Mouse (Mus musculus) cortical plate, adult 2 months (tissue): Measurements from ENCODE around the gene Phc1. TPM values are rescaled to one million over a fixed set of nuclear protein-coding genes. Genes with fewer than 3 reads are reported as not detected.
"Not testable (repeated sequence)": the region's sequence is repeated elsewhere in the genome, so short reads cannot be mapped to it uniquely, and the experiment has no call there.

Source experiments
- H3K27ac ChIP-seq: fragments of 200-500 bp; 2 replicates; pipeline ENCODE4 v1.5.1; 2012; ENCODE audit warnings: low read length, control low read depth, inconsistent platforms; ENCODE audit not compliant: insufficient read depth
- H3K4me1 ChIP-seq: fragments of 200-500 bp; 2 replicates; pipeline ENCODE4 v1.6.1; 2011; ENCODE audit warnings: low read length; ENCODE audit not compliant: control insufficient read depth, insufficient read depth
- H3K4me3 ChIP-seq: fragments of 200-500 bp; 2 replicates; pipeline ENCODE4 v1.5.1; 2011; ENCODE audit warnings: mild to moderate bottlenecking, low read length, control low read depth; ENCODE audit not compliant: insufficient read depth
- CTCF ChIP-seq: fragments of 200-500 bp; IDR thresholded peaks from 2 replicates; pipeline ENCODE4 v1.5.1; 2011; ENCODE audit warnings: mild to moderate bottlenecking, control low read depth, low read length; ENCODE audit not compliant: insufficient read depth; ENCODE audit errors: extremely low read depth
- POLR2A ChIP-seq: fragments of 200-500 bp; IDR thresholded peaks from 2 replicates; pipeline ENCODE4 v1.6.1; 2011; ENCODE audit warnings: mild to moderate bottlenecking, low read length, control low read depth; ENCODE audit not compliant: insufficient read depth; ENCODE audit errors: extremely low read depth
- polyA plus RNA-seq: library from polyadenylated mRNA; depleted of rRNA; stranded (reverse); fragments of >200 nt; gene quantifications from 2 replicates; pipeline ENCODE4 v1.2.3, GENCODE M21; 2012; rRNA removed

Phc1 gene
- 44.7 and 48.8 TPM in 2 replicates for polyA plus RNA-seq

- peaks cover 2% of the 10 kb centered on the region; the same call in 1 of the 2 replicates for H3K4me1 ChIP-seq
- no peak for TF ChIP-seq POLR2A
- TF ChIP-seq CTCF = no peak
These were observed at the start of gene Phc1 for GRCm38 (mm10) chr6:122340349-122341000. Phc1 (minus strand) TSS chr6:122340561.

GRCm38 (mm10) chr6:122389986-122390385 is 49.6 kb upstream of the Phc1 start:
- H3K4me3 ChIP-seq, H3K27ac ChIP-seq, H3K4me1 ChIP-seq: not testable (repeated sequence)

More at GRCm38 (mm10) chr6:122340349-122341000, at the start of gene Phc1:
- Histone ChIP-seq H3K27ac (peak within 1 kb of the TSS; percentile 33; the same call in 1 of the 2 replicates), H3K4me3 (peak within 1 kb of the TSS; percentile 57)

- not testable (repeated sequence) for H3K4me3 ChIP-seq, H3K27ac ChIP-seq, H3K4me1 ChIP-seq
These were observed 47.0 kb upstream of the Phc1 start for GRCm38 (mm10) chr6:122387177-122388028.

- TF ChIP-seq CTCF = no peak
- no peak for TF ChIP-seq POLR2A
- H3K4me3 ChIP-seq = no peak overlapping the region
- H3K4me1 ChIP-seq = no peaks in the 10 kb centered on the region
- no peak overlapping the region for H3K27ac ChIP-seq
These were observed 45.4 kb upstream of the Phc1 start for GRCm38 (mm10) chr6:122385724-122386123.

- TF ChIP-seq CTCF = no peak
- no peak for TF ChIP-seq POLR2A
These were observed 44.5 kb upstream of the Phc1 start for GRCm38 (mm10) chr6:122384886-122385285.

DNA sequence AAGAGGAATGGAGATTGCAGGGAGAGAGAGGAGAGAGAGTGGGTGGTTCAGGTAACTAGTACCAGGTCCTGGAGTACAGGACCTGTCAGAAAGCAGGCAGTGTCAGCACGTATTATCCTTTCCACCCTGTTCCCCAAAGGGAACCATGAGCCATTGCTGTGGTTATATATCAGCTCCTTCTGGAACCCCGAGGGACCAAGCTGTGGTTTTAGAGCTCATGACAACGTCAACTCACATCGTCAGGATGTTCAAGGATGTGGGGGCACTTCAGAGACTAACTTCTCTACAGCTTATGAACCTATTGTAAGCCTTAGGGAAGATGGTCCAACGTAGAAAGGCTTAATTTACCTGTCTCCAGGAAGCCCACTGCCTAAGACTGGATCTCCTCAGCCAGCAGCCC is 42.9 kb upstream of the Phc1 start:
- Histone ChIP-seq H3K4me1 (no peaks in the 10 kb centered on the region), H3K27ac (no peak overlapping the region), H3K4me3 (no peak overlapping the region)
- TF ChIP-seq POLR2A (no peak), CTCF (no peak)

More at GRCm38 (mm10) chr6:122384886-122385285, 44.5 kb upstream of the Phc1 start:
- H3K4me1 ChIP-seq = no peaks in the 10 kb centered on the region
- no peak overlapping the region for H3K4me3 ChIP-seq
- no peak overlapping the region for H3K27ac ChIP-seq

- TF ChIP-seq POLR2A (no peak), CTCF (no peak)
- H3K4me1 ChIP-seq = no peaks in the 10 kb centered on the region
- H3K4me3 ChIP-seq = no peak overlapping the region
- H3K27ac ChIP-seq = no peak overlapping the region
These were observed 41.7 kb upstream of the Phc1 start for GRCm38 (mm10) chr6:122382046-122382445.

GRCm38 (mm10) chr6:122368245-122368644 is 27.9 kb upstream of the Phc1 start:
- no peaks in the 10 kb centered on the region for H3K4me1 ChIP-seq
- no peak for TF ChIP-seq POLR2A
- no peak for TF ChIP-seq CTCF
- no peak overlapping the region for H3K4me3 ChIP-seq
- no peak overlapping the region for H3K27ac ChIP-seq

- Histone ChIP-seq H3K4me1 (no peaks in the 10 kb centered on the region), H3K27ac (no peak overlapping the region), H3K4me3 (no peak overlapping the region)
- no peak for TF ChIP-seq CTCF
- TF ChIP-seq POLR2A = no peak
These were observed 26.6 kb upstream of the Phc1 start for GRCm38 (mm10) chr6:122366976-122367375.

DNA sequence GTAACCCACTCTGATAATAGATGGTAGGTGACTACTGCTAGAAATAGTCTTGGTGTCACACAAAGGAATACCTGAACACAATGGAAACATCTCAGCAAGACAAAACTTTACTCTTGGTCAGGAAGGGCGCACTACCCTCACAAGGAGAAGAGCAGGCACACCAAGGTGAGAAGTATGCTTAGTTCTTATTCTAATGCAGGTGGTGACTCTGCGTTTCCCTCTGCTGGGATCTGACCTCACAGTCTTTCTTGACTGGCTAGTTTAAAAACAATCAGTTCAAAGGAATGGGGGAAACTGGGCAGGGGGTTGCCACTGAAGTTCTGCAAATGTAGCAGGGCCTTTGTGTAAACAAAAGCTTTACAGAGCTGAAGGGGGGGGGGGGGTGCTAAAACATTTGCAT is 25.9 kb upstream of the Phc1 start:
- no peaks in the 10 kb centered on the region for H3K4me1 ChIP-seq
- TF ChIP-seq CTCF (no peak), POLR2A (no peak)
- H3K27ac ChIP-seq = no peak overlapping the region

More for the DNA sequence above, 25.9 kb upstream of the Phc1 start:
- no peak overlapping the region for H3K4me3 ChIP-seq
